Mouse (Mus musculus): ENCODE measurements around the gene Gal3st2.
"Not testable (repeated sequence)": the region's sequence is repeated elsewhere in the genome, so short reads cannot be mapped to it uniquely, and the experiment has no call there.

Gal3st2 gene

GRCm38 (mm10) chr1:93871594-93872105, 10.5 kb downstream of the Gal3st2 start:
- not testable (repeated sequence) for DNase-seq (ENCODE audit: low read depth)

- DNase-seq (ENCODE audit: low read depth): not testable (repeated sequence)
Observed at GRCm38 (mm10) chr1:93874405-93874804, 13.3 kb downstream of the Gal3st2 start.

- not testable (repeated sequence) for DNase-seq (ENCODE audit: low read depth)
Observed at GRCm38 (mm10) chr1:93881778-93882177, 20.7 kb downstream of the Gal3st2 start.

- DNase-seq (ENCODE audit: low read depth): not testable (repeated sequence)
Observed at GRCm38 (mm10) chr1:93890936-93891335, 29.8 kb downstream of the Gal3st2 start.

GRCm38 (mm10) chr1:93897395-93897794, 36.3 kb downstream of the Gal3st2 start:
- not testable (repeated sequence) for DNase-seq (ENCODE audit: low read depth)

GRCm38 (mm10) chr1:93901291-93901690, 40.2 kb downstream of the Gal3st2 start:
- not testable (repeated sequence) for DNase-seq (ENCODE audit: low read depth)

GRCm38 (mm10) chr1:93906690-93907089, 45.6 kb downstream of the Gal3st2 start:
- not testable (repeated sequence) for DNase-seq (ENCODE audit: low read depth)

GRCm38 (mm10) chr1:93908977-93909586, 48.0 kb downstream of the Gal3st2 start:
- not testable (repeated sequence) for DNase-seq (ENCODE audit: low read depth)

GRCm38 (mm10) chr1:93911877-93912276, 50.8 kb downstream of the Gal3st2 start:
- DNase-seq (ENCODE audit: low read depth): not testable (repeated sequence)

- not testable (repeated sequence) for DNase-seq (ENCODE audit: low read depth)
Observed at GRCm38 (mm10) chr1:93917160-93917559, 56.1 kb downstream of the Gal3st2 start.

- not testable (repeated sequence) for DNase-seq (ENCODE audit: low read depth)
Observed at GRCm38 (mm10) chr1:93918011-93918410, 56.9 kb downstream of the Gal3st2 start, which contains the start of gene Gal3st2b. Gene Gal3st2b (plus strand): TSS chr1:93918311.

- not testable (repeated sequence) for DNase-seq (ENCODE audit: low read depth)
Observed at GRCm38 (mm10) chr1:93918775-93919174, 57.7 kb downstream of the Gal3st2 start.

- DNase-seq (ENCODE audit: low read depth): not testable (repeated sequence)
Observed at GRCm38 (mm10) chr1:93919321-93919720, 58.2 kb downstream of the Gal3st2 start.

- DNase-seq (ENCODE audit: low read depth): not testable (repeated sequence)
Observed at GRCm38 (mm10) chr1:93922609-93923008, 61.5 kb downstream of the Gal3st2 start.

- not testable (repeated sequence) for DNase-seq (ENCODE audit: low read depth)
Observed at GRCm38 (mm10) chr1:93923098-93923497, 62.0 kb downstream of the Gal3st2 start.
